Mouse (Mus musculus) lung, postnatal 36 days (tissue): ENCODE data around the gene Aym1.
A peak's percentile ranks its signal among the peaks of the same experiment; 100 is the strongest.
"Not testable (repeated sequence)": the region's sequence is repeated elsewhere in the genome, so short reads cannot be mapped to it uniquely, and the experiment has no call there.

ENCODE experiments used
- DNase-seq: peaks from one replicate; pipeline ENCODE4 v3.0.0; 2022; ENCODE audit warnings: mixed read lengths

The Aym1 gene

DNA sequence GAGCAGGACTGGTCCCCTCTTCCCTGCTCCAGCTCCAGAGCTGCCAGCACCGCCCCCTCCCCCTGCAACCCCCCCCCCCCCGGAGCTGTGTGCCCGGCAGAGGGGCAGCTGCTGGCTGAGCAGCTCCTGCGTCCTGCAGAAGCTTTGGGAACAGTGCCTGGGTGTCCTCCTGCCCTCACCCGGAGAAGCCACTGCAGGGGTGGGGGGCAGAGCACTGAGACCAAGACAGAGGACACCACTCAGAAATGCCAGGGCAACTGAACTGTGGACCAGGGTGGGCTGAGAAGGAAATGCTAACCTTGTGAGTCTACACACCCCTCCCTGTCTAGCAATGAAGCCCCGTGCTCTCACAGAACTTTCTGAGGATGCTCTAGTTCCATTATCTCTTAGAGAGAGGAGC, at the start of gene Aym1:
Gene Aym1, plus strand, starts transcription at position 109 of the 400 bp plus-strand sequence.
- no peak for DNase-seq

DNA sequence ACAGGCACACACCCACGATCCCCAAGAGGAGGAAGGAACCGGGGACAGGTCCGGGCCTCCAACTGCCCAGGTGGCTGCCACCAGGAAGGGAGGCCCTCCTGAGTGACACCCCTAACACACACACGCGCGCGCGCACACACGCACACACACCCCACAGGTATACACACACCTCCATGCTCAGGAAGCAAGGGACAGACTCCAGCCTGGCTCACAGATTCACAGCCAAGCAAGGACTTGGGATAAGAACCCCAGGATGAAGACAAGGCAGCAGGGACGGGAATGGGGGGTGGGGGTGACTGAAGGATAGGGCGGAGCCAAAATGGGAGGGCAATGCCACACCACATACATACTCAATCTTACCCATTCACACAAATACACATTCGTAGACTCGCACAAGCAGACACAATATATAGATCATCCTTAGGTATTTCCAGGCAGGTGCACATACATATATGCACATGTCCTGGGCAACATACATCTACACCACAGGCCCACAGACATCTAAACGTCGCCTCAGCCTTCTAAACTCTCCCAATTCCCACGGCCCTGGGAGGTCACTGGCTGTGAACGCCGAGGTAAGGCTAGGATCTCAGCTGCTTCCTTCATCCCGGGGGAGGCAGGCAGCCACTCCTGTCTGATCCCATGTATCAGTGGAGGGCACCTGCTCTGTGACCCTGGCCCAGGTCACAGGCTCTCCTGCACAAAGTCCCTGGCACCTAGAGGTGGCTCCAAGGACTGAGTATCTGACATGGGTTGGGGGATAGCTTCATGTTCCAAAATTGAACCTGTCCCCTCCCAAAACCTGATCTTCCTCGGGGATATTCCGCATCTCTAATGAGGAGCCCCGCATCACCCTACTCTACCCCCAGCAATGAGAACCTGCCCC, 47.4 kb upstream of the Aym1 start:
- DNase-seq, result no peak

DNA sequence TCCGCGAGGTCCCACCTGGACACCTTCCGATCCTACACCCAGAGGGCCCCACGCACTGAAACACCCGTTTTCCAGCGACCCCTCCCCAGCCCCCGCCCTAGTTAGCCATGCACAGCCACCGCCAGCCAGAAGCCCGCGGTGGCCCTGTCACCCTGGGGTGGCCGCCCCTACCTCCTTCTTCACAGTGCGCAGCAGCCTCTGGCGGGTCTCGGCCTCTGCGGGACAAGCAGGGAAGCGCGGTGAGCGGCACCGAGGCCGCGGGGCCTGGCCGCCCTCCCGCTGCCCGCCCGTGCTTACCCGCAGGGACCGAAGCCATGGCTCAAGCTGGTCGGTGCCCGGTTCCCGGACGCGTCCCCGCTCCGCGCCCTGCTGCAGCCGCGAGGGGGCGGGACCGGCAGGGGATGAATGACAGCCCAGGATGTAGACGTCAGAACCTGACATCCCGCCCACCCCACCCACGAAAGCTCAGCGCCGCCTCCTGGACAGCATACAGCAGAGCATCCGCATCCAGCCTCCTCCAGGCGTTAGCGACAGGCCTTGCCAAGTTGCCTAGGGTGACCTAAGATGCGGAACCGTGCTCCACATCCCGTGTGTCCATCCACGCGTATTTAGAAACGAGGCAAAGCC, 46.6 kb upstream of the Aym1 start, which contains the start of gene Sgsm1:
Gene Sgsm1, minus strand, starts transcription at position 410 of the 627 bp plus-strand sequence.
- DNase-seq, result peak; percentile 83

DNA sequence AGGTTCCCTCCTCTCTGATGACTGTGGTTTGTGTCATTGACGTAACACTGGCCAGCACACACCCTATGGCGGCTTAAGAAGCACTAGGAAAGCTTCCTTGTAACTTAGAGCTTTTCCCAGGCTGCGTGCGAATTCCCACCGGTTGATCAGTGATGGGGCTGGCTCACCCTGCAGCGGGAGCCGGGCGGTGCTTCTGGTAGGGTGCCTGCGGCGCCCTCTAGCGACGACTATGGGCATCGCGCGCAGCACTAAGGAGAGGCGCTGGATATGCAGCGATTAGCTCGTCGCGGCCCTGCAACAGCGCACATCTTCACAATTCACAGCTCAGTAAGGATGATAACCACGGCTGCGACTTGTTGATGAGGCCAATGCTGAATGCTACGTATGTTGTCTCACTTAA, 43.1 kb upstream of the Aym1 start:
- peak; percentile 83 for DNase-seq

DNA sequence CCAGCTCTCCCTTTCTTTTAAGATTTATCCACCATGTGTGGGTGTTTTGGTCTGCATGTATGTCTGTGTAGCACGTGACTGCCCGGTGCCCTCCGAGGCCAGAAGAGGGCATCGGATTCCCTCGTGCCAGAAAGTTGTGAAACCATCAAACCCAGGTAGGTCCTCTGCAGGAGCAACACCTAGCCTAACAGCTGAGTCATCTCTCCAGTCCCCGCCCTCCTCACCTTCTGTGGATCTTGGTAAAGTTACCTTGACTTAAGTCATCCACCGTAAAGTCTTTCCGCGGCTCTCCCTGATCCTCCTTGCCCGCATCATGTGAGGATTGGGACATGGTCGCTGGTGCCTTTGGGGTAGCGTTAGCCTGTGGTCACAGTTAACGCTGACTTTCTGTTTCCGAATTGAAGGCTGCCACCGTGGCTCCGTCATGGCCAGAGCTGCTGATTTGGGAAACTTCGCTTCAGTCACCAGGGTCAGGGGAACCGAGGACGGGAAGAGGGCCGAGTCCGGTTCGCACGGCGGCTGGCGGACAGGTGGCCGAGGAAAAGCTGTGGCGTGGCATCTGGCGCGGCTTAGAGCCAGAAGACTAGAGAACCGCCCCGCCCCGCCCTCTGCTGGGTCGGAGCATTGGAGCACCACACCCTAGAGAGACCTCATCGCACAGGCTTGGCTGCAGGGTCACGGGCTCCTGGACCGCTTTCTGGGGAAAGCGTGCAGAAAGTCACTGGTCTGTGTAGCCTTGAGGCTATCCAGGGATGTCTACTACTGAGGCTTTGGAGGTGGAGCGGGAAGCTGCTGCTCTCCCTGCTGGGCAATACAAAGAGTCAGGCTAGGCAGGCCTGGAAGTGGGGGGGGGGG, 33.1 kb upstream of the Aym1 start:
- peak; percentile 40 for DNase-seq

DNA sequence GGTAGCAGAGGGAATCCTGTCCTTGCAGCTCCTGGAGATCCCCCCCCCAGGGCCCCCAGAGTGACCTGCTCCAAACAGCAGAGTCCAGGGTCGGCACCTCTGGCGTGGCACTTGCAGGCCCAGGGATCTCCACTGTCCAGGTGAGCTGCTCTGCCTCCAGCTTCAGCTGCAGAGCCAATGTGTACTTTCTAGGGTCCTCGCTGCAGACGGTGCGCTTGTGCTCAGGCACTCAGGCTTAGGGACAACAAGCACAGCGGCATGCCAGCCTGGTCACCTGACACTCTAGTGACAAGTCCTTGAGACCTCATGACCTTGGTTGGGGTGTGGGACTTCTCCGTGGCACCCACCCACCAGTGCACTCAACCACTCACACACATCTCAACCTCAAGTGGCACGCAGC, 27.6 kb upstream of the Aym1 start:
- no peak for DNase-seq

DNA sequence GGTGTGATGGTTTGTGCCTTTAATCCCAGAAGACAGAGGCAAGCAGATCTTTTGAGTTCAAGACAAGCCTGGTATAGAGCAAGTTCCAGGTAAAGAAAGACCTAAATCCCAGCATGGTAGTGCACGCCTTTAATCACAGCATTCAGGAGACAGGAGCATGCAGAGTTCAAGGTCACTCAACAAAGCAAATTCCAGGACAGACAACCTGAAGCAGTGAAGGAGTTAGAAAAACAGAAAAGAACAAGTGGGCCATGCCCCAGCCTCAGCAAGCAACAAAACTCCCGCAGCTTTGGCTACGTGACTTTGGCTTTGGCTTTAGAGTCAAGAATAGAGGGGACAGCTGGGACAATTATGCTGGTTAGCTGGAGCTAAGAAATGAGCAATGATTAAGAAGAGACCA, 26.9 kb upstream of the Aym1 start:
- no peak for DNase-seq

DNA sequence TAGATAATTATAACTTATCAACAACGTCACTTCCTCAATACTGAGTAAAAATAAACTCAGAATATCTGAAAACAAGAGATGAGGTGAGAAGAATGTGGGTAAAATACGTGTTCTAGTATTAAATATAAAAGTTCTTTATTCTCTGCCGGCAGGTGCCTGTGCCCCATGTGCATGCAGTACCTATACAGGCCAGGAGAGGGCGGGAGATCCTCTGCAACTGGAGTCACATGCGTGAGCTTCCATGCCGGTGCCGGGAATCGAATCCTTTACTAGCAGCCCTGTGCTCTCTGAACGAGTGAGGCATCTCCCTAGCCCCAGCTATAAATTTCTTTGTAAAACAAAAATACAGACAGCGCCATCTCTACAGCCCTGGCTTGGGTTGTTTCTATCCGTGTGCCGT, 24.9 kb upstream of the Aym1 start:
- peak; percentile 15 for DNase-seq

DNA sequence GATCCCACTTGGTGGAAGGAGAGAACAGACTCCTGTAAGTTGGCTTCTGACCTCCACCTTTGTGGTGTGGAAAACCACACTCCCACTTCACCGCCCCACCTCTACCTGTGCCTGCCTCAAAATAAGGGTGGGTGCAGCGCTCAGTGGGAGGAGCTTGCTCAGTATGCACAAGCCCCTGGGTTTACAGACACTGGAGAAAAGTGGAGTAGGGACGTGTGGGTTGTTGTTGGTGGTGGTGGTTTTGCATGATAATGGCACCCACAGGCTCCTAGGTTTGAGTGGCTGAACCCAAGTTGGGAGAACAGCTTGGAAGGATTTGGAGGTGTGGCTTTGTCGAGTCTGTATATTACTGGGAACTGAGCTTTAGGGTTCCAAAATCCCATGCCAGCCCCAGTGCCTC, 24.2 kb upstream of the Aym1 start:
- no peak for DNase-seq

DNA sequence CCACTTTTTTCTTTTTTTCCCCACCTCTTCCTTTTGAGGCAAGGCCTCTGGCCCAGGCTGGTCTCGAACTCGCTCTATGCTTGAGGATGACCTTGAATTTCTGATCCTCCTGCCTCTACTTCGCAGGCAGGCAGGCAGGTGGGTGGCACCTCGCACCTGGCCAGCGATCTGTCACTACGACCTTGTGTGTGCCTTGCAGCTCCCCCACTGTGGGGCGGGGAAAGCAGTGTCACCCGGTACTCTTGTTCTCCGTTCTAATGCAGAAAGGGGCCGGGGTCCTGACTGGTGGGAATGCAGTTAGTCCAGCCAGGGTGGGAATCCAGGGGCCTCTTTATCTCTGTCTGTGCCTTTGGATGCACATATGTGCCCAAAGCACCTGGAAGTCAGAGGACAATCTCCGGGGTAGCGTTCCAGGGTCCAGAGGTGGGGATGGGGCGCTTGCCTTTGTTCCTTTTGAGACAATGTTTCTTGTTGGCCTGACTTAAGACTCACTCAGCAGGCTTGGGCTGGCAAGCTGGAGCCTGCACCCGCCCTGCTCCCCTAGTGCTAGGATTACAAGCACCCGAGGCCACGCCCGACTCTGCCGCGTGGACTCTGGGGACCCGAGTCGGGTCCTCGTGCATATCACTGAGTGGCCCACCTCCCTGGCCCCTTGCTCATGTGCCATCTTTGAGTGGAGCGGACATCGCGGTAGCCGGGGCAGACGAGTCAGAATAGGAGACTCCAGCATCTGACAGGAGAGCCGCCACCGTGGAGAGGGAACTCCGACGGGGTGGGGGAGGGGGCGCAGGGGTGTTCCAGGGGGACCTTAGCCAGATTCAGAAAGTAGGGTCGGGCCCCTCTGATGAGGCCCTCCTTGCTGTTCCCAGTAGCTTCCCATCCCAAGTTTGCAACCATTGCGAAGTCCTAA, 22.2 kb upstream of the Aym1 start:
- no peak for DNase-seq

DNA sequence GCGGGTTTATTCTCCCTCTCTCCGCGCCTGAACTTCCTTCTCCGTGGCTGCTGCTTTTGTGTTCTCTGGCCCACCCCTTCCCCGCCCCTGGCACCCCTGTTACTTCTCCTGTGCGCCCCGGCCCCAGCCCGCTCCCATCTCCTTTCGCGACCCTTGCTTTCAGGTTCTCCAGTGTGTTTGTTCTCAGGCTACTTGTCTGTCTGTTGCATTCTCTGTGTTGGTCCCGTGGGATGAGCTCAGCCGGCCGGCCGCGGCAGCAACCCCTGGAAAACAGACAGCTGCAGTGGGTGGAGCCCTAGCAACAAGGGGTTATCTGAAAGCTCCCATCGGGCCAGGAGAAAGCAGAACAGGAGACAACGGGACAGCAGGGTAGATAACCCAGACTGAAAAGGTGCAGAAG, 21.4 kb upstream of the Aym1 start:
- DNase-seq, result no peak

DNA sequence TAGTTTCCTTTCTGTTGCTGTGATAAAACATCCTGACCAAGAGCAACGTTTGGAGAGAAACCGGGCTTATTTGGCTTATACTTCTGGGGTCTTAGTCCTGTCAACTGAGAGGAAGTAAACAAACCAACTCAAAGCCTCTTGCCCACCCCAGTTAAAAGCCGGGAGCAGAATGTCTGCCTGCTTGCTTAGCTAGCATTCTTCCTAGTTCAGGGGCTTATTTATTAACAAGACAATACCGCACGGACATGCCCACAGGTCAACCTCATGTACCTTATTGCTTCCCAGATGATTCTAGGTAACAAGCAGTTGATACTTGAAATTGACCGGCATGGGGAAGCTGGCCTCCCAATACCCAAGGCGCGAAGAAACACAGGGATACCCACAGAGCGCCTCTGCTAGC, 20.8 kb upstream of the Aym1 start:
- DNase-seq, result no peak

DNA sequence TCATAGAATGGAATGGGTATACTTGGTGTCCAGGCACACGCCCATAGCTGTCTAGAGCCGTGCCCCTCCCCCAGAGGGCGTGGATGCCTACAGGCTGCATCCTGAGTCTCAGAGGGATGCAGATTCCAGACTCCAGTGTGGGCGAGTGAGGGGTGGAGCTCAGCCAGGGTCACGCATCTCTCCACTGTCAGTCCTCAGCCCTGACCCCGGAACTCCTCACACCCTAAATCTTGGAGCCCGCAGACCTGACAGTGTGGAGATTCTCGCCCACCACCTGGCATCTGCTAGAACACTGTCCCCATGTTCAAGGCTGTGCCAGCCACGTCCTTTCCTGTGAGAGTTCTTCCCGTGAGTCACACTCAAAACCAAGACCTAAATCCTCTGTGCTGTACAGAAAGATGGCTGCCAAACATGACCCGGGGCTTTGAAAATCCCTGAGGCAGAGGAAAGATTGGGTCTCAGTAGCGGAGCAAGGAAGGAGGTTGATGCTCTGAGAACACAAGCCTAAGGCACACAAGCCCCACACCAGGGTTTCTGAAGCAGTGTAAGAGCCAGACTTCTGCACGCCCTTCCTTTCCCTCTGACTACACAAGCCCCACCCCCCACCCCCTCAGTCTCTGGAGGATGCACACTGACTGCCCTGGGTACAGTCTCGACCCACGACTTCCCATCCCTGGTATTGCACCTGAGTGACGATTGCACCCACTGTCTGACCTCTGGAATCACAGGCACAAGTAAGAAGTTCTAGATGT, 12.3 kb upstream of the Aym1 start:
- DNase-seq, result no peak

DNA sequence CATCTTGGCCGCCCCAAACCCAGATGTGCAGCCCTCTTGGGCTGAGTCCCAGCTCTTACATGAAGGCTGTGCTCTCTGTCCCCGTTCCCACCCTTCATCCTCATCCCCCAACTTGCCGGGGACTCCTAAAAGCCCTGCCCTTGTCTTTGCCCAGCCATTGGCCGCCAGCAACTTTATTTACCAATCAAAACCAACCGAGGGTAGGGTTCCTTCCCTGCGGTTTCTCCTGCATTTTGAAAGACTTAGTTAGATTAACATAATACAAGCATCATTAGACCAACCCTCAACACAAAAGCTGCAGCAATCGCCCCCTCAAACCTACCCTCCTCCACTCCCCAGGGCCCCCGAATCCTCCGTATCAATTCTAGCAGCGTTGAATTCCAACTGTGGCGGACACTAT, 11.3 kb upstream of the Aym1 start:
- DNase-seq, result no peak

DNA sequence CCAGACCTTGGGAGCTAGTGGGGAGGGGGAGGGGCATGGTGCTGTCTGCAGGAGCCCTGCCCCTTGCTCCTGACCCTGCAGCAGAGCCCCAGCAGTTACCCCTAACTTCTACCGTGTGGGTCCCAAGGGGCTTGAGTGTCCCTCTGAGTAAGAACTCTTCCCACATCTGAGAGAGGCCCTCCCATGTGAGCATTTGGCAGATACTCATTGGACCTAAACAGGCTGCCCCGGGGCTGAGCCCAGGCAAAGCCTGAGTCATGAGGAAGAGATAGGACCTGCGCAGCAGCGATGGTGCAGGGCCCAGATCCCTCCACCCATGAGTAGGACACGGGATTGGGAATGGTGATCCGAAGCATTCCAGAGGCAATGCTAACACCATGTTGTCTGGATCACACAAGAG, 10.4 kb upstream of the Aym1 start:
- not testable (repeated sequence) for DNase-seq

DNA sequence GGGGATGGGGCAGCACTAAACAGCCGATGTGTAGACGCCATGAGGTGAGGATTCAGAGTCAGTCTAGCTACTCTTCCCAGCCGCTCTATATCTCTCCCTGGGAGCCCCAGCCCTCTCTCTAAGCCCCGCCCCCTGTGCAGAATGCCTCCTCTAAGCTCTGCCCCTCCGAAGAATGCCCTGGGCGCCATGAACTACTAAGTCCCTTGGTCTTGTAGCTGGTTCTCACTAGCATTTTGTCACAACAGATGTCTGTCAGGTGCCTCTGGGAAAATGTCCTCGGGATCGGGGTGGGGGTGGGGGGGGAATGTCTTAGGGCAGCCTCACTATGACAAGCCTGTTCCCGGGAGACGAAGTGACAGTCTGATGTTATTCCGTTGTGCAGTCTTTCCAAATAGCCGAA, 9.5 kb upstream of the Aym1 start:
- DNase-seq, result no peak

DNA sequence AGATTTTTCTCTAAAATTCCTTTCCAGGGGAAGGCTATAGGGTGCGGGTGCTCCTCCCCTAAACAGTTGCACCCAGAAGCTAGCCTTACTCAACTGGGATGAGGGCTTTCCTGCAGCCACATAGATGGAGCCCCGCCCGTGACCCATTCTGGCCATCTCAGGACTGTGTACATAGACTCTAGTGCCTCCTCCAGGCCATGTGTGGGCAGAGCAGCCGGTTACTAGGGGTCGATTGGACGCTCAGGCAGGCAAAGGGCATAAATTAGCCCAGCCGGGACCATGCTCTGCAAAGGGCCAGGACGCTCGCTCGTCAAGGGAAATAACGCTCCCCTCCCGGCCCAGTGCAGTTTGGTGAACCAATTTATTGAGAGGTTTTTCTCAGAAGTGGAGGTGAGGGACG, 8.5 kb upstream of the Aym1 start:
- no peak for DNase-seq

DNA sequence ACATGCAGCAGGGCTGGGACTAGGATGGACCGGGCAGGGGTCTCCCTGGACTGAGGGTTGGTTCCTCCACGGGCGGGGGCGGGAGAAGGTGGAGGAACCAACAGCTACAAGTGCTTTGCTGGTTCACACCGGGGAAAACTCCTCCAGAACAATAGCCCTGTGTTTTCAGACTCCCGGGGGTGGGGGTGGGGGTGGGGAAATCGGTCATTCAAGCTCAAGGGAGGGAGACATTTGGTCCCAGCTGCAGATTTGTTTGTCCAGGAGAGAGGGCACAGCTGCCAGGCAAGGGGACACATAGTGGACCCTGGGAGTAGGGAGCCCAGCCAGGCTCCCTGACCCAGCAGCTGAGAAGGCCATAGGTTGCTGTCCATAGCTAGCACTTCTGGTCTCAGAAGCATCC, 7.9 kb upstream of the Aym1 start:
- no peak for DNase-seq

DNA sequence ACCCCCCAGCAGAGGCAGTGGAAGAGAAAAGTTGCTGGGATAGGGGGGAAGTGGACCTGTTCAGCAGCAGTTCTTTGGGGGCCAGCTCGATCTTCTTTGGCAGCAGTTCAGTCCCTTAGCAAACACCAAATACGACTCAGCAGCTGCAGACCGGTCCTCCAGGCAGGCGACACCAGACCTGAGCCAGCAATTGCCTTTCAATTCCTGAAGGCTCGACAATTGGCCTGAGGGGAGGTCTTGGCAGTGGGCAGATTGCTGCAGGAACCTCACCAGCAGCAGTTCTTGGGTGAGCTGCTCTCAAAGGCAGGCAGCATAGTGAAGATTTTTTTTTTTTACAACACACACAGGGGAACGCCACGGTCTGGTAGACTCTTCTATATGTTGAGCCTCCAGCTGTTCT, 7.3 kb upstream of the Aym1 start:
- DNase-seq, result no peak

DNA sequence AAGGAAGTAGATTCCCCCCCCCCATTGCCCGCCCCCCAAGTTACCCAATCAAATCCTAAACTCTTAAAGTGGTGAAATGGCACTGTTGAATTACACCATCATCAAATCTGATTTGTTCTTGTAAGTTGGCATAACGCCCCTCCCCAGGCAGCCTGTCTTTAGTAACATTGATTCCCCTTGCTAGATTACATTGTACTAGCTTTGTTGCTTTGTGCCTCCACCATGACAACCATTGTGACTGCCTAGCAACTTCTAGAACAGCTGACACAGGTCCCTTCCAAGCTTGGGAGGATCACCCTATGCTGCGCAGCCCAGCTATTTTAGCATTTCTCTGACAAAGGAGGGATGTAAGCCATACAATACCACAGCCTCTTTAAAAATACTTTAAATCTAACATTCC, 5.3 kb upstream of the Aym1 start:
- DNase-seq, result no peak

DNA sequence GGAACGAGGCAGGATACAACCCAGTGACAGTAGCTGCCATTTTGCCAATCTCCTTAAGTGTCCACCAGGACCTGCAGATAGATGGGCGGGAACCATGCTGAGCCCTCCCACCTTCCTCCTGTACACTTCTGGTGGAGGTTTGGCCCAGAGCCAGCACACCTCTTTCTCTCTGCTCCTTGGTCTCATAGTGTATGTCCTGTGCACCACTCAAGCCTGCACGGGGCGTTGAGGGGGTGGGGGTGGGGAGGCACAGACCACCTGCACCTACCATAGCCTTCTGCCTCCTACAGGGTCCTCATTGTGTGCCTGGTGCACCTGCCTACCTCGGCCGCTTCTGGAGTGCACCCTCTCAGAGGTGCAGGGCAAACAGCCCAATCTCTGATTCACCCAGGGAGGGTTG, 4.5 kb upstream of the Aym1 start:
- no peak for DNase-seq

DNA sequence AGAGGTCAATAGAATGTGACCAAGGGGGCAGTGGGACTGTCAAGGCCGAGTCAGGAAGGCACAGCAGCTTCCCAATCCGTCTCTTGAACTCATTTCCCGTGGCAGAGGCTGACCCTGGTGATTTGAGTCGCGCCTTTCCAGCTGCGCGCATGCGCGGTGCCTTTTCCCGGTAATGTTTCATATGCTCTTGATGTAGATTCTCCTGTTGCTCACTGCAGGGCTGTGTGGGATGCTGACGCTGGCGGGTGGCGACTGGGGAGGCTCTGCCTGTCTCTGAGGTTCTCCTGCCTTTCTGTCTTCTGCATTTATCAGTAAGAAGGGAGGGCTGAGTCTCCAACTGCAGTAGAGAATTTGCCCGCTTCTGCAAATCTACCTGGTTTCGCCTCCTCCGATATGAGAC, 2.8 kb upstream of the Aym1 start:
- no peak for DNase-seq
